Mouse (Mus musculus): ENCODE data around the gene Plcd4. TPM values are rescaled to one million over a fixed set of nuclear protein-coding genes. Genes with fewer than 3 reads are reported as not detected.

Plcd4 gene
- polyA plus RNA-seq, 1 experiment: not detected

DNA sequence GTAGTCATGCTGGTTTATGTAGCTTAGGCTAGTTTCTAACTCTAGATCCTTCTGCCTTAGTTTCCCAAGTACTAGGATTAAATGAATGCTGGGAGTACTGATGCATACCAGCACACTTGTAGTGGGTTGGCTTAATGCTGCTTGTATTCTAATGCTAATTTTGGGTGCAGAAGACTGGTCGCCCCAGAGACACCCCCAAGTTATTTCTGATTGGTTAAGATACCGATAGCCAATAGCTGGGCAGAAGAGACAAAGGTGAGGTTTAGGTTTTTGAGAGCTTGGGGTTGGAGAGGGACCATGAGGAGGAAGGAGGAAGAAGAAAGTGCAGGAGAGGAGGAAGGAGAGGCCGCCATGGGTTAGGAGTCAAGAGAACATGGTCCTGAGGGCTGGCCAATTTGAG is 39.9 kb downstream of the Plcd4 start:
- no peak overlapping the region for H3K4me3 ChIP-seq (replicated peaks; ENCODE audit: control insufficient read depth, low read depth, low read length)
- no peak for TF ChIP-seq POLR2A (IDR thresholded peaks at IDR 0.05; ENCODE audit: borderline replicate concordance, control insufficient read depth, low read depth, low read length)
- no peak for TF ChIP-seq CTCF (IDR thresholded peaks at IDR 0.05; ENCODE audit: control insufficient read depth, insufficient read depth, low read length)
- H3K4me1 ChIP-seq (ENCODE audit: control insufficient read depth, insufficient read depth, low read length): no peaks in the 10 kb centered on the region; the same call in 1 of the 2 replicates
- WGBS: 82% methylated on average over 3 of the region's 3 CpGs
- no peak overlapping the region for H3K27ac ChIP-seq (ENCODE audit: control insufficient read depth, insufficient read depth, low read depth, low read length, poor library complexity)

DNA sequence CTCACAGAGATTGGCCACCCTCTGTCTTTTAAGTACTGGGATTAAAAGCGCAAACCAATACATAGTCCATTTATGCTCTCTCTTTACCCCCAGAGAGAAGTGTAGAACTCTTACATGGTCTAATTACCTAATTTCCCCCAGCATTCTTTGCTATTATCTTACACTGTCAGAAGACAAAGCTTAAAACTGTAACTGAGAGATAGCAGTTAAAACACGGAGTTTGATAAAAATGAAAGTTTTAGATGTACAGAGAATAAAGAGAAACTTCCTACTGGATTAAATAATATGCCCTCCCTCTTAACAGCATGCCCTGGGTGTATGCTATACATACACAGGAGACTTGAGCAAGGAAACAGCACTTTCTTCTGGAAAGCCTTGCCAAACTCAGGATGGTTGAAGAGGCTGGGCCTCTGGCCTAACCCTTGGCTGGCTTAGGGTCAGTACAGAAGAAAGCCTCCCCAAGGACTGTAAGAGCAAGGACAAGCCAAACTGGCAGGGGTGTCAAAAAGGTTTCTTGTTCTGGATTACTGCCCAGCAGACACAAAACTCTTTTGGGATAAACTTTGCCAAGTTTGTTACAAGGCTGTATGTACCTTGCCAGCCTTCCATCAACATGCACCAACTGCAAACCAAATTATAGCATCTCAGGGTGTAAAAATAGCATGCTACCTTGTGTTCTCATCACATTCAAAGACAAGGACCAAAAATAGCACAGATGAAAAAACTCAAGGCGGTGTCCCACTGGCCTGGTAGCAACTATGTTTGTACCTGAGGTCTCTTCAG is 42.1 kb downstream of the Plcd4 start:
- Histone ChIP-seq H3K4me3 (replicated peaks; ENCODE audit: control insufficient read depth, low read depth, low read length) (no peak overlapping the region), H3K27ac (ENCODE audit: control insufficient read depth, insufficient read depth, low read depth, low read length, poor library complexity) (no peak overlapping the region), H3K4me1 (ENCODE audit: control insufficient read depth, insufficient read depth, low read length) (peaks cover 1% of the 10 kb centered on the region)
- no peak for TF ChIP-seq POLR2A (IDR thresholded peaks at IDR 0.05; ENCODE audit: borderline replicate concordance, control insufficient read depth, low read depth, low read length)
- TF ChIP-seq CTCF (IDR thresholded peaks at IDR 0.05; ENCODE audit: control insufficient read depth, insufficient read depth, low read length): no peak
- WGBS: 75% methylated on average over 3 of the region's 3 CpGs

DNA sequence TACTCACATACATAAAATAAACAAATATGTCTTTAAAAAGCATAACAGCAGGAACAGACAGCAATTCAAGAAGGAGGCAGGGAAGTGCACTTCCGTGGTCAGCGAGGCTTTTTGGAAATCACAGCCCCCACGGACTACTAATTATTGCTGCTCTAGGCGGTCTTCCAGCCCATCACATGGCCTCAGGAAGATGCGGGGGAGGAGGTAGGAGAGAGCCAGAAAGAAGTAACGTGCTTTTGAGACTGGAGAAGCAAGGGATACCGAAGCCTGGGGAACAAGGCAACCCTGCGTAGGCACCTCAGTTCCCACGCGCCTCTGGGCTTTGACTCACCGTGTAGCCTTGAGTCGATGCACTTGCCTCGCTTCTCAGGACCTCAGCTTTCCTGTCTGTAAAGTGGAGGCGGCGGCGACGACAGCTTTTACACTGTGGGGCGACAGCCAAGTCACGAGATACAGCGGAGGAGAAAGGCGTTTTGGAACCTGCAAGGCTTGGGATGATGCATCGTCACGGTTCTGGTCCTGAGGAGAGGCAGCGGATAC is 44.6 kb downstream of the Plcd4 start:
- Histone ChIP-seq H3K27ac (ENCODE audit: control insufficient read depth, insufficient read depth, low read depth, low read length, poor library complexity) (peak overlapping the region; percentile 73), H3K4me1 (ENCODE audit: control insufficient read depth, insufficient read depth, low read length) (peaks cover 1% of the 10 kb centered on the region), H3K4me3 (replicated peaks; ENCODE audit: control insufficient read depth, low read depth, low read length) (peak overlapping the region; percentile 93)
- no peak for TF ChIP-seq CTCF (IDR thresholded peaks at IDR 0.05; ENCODE audit: control insufficient read depth, insufficient read depth, low read length)
- TF ChIP-seq POLR2A (IDR thresholded peaks at IDR 0.05; ENCODE audit: borderline replicate concordance, control insufficient read depth, low read depth, low read length): no peak
- under 1% methylated on average over 24 of the region's 24 CpGs for WGBS

DNA sequence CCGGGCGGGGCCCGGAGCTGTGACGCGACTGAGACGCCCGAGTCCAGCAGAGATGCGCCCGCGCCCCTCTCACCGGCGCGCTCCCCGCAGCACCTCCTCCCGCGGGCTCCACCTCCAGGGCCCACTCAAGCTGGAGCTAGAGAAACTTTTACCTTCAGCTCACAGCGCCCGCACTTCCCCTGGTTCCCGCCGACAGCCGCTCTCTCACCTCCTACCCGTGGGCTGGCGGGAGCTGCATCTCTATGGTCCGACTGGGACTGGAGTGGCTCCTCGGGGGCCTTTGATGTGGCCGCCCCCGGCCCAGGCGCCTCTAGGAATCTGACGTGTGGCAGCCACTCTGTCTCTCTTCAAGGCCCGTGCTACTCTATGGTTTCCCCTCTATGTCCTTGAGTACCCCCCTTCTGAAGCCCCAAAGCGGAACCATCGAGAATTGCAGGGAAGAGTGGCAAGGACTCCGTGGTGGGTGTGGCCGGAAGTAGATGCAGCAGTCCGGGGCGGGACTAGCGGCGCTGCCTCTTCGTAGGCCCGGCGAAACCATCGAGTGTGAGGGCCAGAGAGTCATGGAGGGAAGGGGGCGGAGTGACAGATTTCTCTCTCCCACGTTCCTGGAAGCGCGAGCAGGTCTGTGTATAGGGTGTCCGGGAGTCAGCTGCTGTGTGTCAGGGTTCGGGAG is 45.2 kb downstream of the Plcd4 start, which contains the start of the genes Zfp142 and Bcs1l:
Gene Zfp142 (minus strand): TSS at position 474 of the 673 bp plus-strand sequence.
Gene Bcs1l (plus strand): TSS at position 517 of the 673 bp plus-strand sequence.
- no peak for TF ChIP-seq CTCF (IDR thresholded peaks at IDR 0.05; ENCODE audit: control insufficient read depth, insufficient read depth, low read length)
- 0 out of 2 replicates have a peak, but pooled peaks have one; percentile 41 for TF ChIP-seq POLR2A (IDR thresholded peaks at IDR 0.05; ENCODE audit: borderline replicate concordance, control insufficient read depth, low read depth, low read length)
- Histone ChIP-seq H3K27ac (ENCODE audit: control insufficient read depth, insufficient read depth, low read depth, low read length, poor library complexity) (peak within 1 kb of the TSS; percentile 73), H3K4me3 (replicated peaks; ENCODE audit: control insufficient read depth, low read depth, low read length) (peak within 1 kb of the TSS; percentile 93), H3K4me1 (ENCODE audit: control insufficient read depth, insufficient read depth, low read length) (peaks cover 1% of the 10 kb centered on the region)
- WGBS: under 1% methylated on average over 48 of the region's 48 CpGs

DNA sequence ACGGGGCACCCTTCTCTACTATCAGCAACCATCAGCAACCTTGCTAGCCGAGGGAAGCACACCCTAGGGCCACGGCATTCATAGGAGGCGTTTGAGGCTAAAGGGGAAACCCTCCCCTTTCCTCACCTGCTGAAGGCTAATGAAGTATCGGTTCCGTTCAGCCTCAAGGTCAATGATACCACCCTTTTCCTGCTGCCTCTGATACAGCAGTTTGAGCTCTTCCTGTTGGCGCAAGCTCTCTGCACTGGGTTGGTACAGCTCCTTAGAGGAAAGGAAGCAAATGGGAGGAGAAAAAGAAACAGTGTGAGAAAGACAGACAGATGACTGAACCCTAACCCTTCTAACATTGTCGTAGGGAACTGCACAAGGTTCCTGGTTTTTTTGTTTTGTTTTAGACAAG is 51.7 kb downstream of the Plcd4 start:
- 17% methylated on average over 8 of the region's 8 CpGs for WGBS
- peaks cover 5% of the 10 kb centered on the region for H3K4me1 ChIP-seq (ENCODE audit: control insufficient read depth, insufficient read depth, low read length)
- TF ChIP-seq POLR2A (IDR thresholded peaks at IDR 0.05; ENCODE audit: borderline replicate concordance, control insufficient read depth, low read depth, low read length): no peak
- no peak for TF ChIP-seq CTCF (IDR thresholded peaks at IDR 0.05; ENCODE audit: control insufficient read depth, insufficient read depth, low read length)
- peak overlapping the region; percentile 8 for H3K4me3 ChIP-seq (replicated peaks; ENCODE audit: control insufficient read depth, low read depth, low read length)
- H3K27ac ChIP-seq (ENCODE audit: control insufficient read depth, insufficient read depth, low read depth, low read length, poor library complexity): peak overlapping the region; percentile 67

DNA sequence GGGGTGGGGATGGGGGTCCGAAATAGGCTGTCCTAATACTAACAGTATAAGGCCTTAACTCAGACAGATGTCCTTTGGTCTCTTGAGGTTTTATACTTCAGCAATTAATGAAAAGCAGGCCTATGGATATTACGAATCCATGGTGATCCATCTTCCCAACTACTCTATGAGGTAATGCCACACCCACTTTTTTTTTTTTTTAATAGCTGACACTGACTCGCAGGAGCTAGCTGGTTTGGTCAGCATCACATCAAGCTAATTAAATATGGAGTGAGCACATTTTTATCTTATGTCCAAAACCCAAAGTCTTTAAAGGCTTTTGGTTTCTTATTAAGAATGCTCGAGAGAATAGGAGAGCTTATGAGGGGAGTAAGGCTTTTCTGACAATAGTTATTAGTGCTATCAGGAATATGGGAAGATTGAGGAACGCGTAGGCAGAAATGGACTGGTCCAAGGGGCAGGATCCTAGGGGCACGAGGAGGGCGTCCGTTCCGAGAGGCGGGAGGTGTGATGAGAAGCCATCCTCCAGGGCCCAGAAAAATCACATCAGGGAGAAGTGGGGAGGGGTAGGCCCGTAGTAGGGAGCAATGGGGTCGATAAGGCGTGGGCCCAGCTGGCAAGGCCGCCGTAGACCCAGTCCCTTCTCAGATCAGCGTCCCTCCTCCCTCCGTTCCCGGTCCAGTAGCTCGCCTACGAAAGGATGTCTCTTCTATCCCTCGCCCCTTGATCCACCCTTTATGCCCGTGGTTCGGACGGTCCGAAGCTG is 58.0 kb downstream of the Plcd4 start:
- peak overlapping the region; percentile 65 for H3K27ac ChIP-seq (ENCODE audit: control insufficient read depth, insufficient read depth, low read depth, low read length, poor library complexity)
- 7% methylated on average over 26 of the region's 26 CpGs for WGBS
- peak overlapping the region; percentile 92 for H3K4me3 ChIP-seq (replicated peaks; ENCODE audit: control insufficient read depth, low read depth, low read length)
- TF ChIP-seq CTCF (IDR thresholded peaks at IDR 0.05; ENCODE audit: control insufficient read depth, insufficient read depth, low read length): no peak
- TF ChIP-seq POLR2A (IDR thresholded peaks at IDR 0.05; ENCODE audit: borderline replicate concordance, control insufficient read depth, low read depth, low read length): no peak
- no peaks in the 10 kb centered on the region; the same call in 1 of the 2 replicates for H3K4me1 ChIP-seq (ENCODE audit: control insufficient read depth, insufficient read depth, low read length)

DNA sequence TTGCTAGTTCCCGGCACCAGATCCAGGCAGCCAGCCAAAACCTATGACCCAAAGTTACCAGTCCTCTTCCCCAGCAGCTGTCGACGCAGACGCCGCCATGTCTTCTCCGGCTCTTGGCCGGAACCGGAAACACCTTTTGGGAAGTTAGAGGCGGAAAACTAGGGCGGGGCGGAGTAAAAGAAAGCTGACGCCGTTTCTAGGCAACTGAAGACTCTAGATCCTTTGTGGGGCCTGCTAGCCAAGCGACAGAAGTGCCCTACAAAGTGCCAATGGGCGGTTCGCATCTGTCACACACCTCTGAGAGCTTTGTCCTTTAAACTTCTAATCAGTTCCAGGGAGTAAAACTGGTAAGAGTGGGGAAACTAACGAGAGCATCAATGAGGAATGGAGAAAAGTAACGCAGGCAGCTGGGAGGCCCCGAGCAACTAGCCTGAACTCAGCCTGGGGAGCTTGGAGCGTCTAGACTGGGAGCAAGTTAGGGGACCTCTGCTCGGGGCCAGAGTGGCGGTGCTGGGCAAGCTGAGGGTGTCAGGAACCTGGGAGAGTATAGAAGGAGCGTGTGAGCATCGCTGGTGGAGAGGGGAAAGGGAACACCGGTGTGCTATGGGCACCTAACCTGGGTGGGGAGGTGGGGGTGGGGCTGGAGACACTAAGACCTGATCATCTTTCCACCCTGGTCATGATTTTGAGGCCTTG is 58.7 kb downstream of the Plcd4 start, which contains the start of the genes Rnf25 and Stk36:
Gene Rnf25 (minus strand): TSS at position 131 of the 696 bp plus-strand sequence.
Gene Stk36 (plus strand): TSS at position 179 of the 696 bp plus-strand sequence.
- Histone ChIP-seq H3K4me1 (ENCODE audit: control insufficient read depth, insufficient read depth, low read length) (no peaks in the 10 kb centered on the region; the same call in 1 of the 2 replicates), H3K4me3 (replicated peaks; ENCODE audit: control insufficient read depth, low read depth, low read length) (peak within 1 kb of the TSS; percentile 92), H3K27ac (ENCODE audit: control insufficient read depth, insufficient read depth, low read depth, low read length, poor library complexity) (peak within 1 kb of the TSS; percentile 65)
- TF ChIP-seq POLR2A (IDR thresholded peaks at IDR 0.05; ENCODE audit: borderline replicate concordance, control insufficient read depth, low read depth, low read length) (peak; percentile 69; the same call in 1 of the 2 replicates), CTCF (IDR thresholded peaks at IDR 0.05; ENCODE audit: control insufficient read depth, insufficient read depth, low read length) (no peak)
- 18% methylated on average over 25 of the region's 25 CpGs for WGBS

Other genes with a start within 250 kb of the Plcd4 start
- 6.7 and 15.6 TPM in 2 replicates for gene Tmbim1, start 237.3 kb upstream of the Plcd4 start, polyA plus RNA-seq (2011; ENCODE audit: insufficient read depth, insufficient read length, low replicate concordance, missing spikeins)
- not detected in 2 replicates for gene Catip, start 180.8 kb upstream of the Plcd4 start, polyA plus RNA-seq (2011; ENCODE audit: insufficient read depth, insufficient read length, low replicate concordance, missing spikeins)
- 10.8 and 16.9 TPM in 2 replicates for gene Slc11a1, start 167.7 kb upstream of the Plcd4 start, polyA plus RNA-seq (2011; ENCODE audit: insufficient read depth, insufficient read length, low replicate concordance, missing spikeins)
- gene Ctdsp1, start 151.4 kb upstream of the Plcd4 start, polyA plus RNA-seq (2011; ENCODE audit: insufficient read depth, insufficient read length, low replicate concordance, missing spikeins): 40.0 and 65.3 TPM in 2 replicates
- not detected in 2 replicates for gene Vil1, start 133.5 kb upstream of the Plcd4 start, polyA plus RNA-seq (2011; ENCODE audit: insufficient read depth, insufficient read length, low replicate concordance, missing spikeins)
- gene Cnot9, start 36.8 kb upstream of the Plcd4 start, polyA plus RNA-seq (2011; ENCODE audit: insufficient read depth, insufficient read length, low replicate concordance, missing spikeins): 27.4 and 27.5 TPM in 2 replicates
- gene Usp37, start 1.4 kb downstream of the Plcd4 start, polyA plus RNA-seq (2011; ENCODE audit: insufficient read depth, insufficient read length, low replicate concordance, missing spikeins): 8.7 and 10.1 TPM in 2 replicates
- 6.8 and 12.0 TPM in 2 replicates for gene Zfp142, start 45.4 kb downstream of the Plcd4 start, polyA plus RNA-seq (2011; ENCODE audit: insufficient read depth, insufficient read length, low replicate concordance, missing spikeins)
- 5.7 and 7.8 TPM in 2 replicates for gene Bcs1l, start 45.4 kb downstream of the Plcd4 start, polyA plus RNA-seq (2011; ENCODE audit: insufficient read depth, insufficient read length, low replicate concordance, missing spikeins)
- gene Rnf25, start 58.5 kb downstream of the Plcd4 start, polyA plus RNA-seq (2011; ENCODE audit: insufficient read depth, insufficient read length, low replicate concordance, missing spikeins): 22.5 and 33.6 TPM in 2 replicates
- gene Stk36, start 58.6 kb downstream of the Plcd4 start, polyA plus RNA-seq (2011; ENCODE audit: insufficient read depth, insufficient read length, low replicate concordance, missing spikeins): 0.70 and 1.6 TPM in 2 replicates
- 12.2 and 28.2 TPM in 2 replicates for gene Ttll4, start 118.9 kb downstream of the Plcd4 start, polyA plus RNA-seq (2011; ENCODE audit: insufficient read depth, insufficient read length, low replicate concordance, missing spikeins)
- gene Cyp27a1, start 170.7 kb downstream of the Plcd4 start, polyA plus RNA-seq (2011; ENCODE audit: insufficient read depth, insufficient read length, low replicate concordance, missing spikeins): 9.2 and 16.4 TPM in 2 replicates
- gene Prkag3, start 206.3 kb downstream of the Plcd4 start, polyA plus RNA-seq (2011; ENCODE audit: insufficient read depth, insufficient read length, low replicate concordance, missing spikeins): 0.52 TPM in 1 of 2 replicates, not detected in the other
- not detected in 2 replicates for gene Wnt6, start 229.0 kb downstream of the Plcd4 start, polyA plus RNA-seq (2011; ENCODE audit: insufficient read depth, insufficient read length, low replicate concordance, missing spikeins)
- gene Wnt10a, start 248.6 kb downstream of the Plcd4 start, polyA plus RNA-seq (2011; ENCODE audit: insufficient read depth, insufficient read length, low replicate concordance, missing spikeins): not detected in 2 replicates